Mouse (Mus musculus) regulatory T cell (primary cell): ENCODE data around the gene Trcg1.
"Not testable (repeated sequence)": the region's sequence is repeated elsewhere in the genome, so short reads cannot be mapped to it uniquely, and the experiment has no call there.

Experiments
- in situ Hi-C: fragments of 300-600 bp; cut with MboI, MseI; formaldehyde crosslinking; loops from one replicate; pipeline ENCODE4 v1.15.1; 2025; ENCODE audit warnings: high pct_unique_total_duplicates

Trcg1 gene

DNA sequence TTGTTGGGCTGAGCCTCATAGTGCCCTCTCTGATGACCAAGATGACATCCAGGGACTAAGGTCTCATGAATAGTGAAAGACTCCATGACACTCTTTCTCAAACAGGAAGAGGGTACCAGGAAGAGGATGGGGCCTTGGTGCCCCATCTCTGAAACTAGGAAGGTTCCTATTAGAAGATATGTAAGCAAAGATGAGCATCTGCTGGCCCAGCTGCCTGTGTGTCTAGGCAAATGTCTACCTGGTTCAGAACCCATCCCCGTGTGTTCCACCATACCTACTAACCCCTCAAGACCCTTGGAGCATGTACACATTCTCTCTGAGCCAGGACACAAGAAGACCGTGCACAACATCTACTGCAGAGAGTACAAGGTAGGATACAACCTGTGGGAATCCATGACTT, at the start of gene Trcg1:
TSS of gene Trcg1 (plus strand) at position 301 of the 400 bp plus-strand sequence.
- in situ Hi-C loops, result no loop called here

DNA sequence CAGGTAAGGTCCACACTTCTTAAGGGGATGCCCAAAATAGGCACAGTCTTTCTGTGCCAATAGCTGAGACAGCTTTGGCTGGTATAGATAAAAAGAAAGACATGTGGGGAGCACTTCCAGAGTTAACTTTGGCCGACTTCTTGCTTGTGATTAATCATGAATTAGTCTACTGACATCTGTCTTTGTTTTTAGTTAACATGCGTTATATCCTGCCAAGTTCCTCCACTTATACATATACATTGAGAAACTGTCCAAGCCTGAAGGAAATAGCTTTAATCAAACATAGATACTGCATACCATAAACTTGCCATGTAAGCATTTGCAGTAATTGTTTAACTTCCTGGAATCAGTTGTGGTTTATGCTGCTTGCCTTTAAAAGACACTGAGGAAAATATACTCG, 39.6 kb upstream of the Trcg1 start:
- in situ Hi-C loops, result loop anchor here (25.0 kb wide), 1 partner anchor 559 kb away; no protein-coding TSS in a partner anchor

DNA sequence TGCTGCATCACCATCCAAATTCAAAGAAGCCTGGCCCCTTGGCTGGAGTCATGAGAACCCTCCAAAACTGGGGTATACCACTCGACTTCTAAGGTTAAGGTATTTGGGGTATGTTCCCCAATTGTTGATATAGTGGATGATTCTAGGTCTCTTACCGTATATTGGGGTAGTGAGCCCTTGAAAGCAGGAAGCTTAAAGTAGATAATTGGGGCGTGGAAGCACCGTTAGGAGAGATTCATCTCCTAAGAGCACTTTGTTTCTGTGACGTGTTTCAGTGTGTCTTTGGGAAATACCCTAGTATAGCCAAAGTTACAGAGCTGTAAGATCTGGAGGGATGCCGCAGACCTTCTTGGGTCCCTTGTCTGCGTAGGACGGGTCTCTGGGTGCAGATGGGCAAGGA, 38.9 kb upstream of the Trcg1 start:
- in situ Hi-C loops, result loop anchor here (25.0 kb wide), 1 partner anchor 560 kb away; no protein-coding TSS in a partner anchor

DNA sequence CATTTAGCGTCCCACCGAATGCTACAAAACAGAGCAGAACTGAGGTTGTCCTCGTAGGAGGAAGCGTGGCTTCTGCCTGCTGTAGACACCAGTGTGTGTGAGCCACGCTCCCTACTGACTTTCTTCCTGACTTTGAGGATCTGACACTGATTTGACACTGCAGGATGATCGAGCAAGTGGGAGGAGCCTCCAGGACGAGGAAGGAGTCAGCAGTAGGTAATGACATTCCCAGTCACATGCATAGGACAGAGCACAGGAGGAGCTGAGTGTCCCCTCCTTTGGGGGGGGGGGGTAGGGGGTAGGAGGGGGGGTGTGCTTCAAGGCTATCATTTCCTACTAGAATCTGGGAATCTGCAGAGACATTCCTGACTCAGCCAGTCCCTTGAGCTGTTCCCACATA, 33.4 kb upstream of the Trcg1 start:
- in situ Hi-C loops, result no loop called here

GRCm38 (mm10) chr9:57203571-57203970, 32.8 kb upstream of the Trcg1 start:
- in situ Hi-C loops, result not testable (repeated sequence)

- in situ Hi-C loops, result no loop called here
These were observed 29.5 kb upstream of the Trcg1 start for GRCm38 (mm10) chr9:57206896-57207295.

DNA sequence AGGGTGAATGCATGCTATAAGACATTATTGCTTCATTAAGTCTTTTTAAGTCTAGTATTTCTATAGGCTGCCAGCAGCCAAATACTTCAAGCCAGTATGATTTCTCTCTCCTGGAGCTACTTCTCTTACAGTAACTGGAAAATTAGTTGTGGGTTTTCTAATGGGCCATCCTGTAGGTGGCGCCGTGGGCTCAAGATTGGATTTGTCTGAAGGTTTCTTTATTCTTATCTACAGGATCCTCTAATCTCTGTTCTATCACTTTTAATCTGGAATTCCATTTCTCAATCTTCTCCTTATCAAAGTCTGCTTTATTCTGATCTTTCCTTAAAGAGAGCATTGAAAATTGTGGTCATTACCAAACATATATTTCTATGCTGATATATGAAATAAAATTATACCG, 27.0 kb upstream of the Trcg1 start:
- in situ Hi-C loops, result no loop called here

- in situ Hi-C loops, result no loop called here
These were observed 23.7 kb upstream of the Trcg1 start for GRCm38 (mm10) chr9:57212448-57213222.

DNA sequence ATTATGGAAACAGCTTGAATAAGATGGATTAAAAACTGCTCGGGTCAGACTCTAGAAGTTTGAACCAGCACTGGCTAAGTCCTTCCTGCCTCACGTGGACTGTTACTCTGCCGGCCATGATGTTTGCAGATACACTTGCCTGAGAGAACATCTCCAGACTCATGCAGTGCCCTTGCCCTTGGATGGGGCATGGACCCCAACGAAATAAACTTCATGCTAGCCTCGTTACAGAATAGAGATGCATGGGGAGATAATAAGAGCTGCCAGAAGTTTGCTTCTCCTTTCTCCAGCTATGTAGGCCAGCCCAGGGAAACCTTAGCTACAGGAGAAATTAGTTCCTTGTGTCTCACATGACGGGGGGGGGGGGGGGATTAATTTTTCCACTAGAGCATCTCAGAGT, 21.9 kb upstream of the Trcg1 start:
- in situ Hi-C loops, result no loop called here

DNA sequence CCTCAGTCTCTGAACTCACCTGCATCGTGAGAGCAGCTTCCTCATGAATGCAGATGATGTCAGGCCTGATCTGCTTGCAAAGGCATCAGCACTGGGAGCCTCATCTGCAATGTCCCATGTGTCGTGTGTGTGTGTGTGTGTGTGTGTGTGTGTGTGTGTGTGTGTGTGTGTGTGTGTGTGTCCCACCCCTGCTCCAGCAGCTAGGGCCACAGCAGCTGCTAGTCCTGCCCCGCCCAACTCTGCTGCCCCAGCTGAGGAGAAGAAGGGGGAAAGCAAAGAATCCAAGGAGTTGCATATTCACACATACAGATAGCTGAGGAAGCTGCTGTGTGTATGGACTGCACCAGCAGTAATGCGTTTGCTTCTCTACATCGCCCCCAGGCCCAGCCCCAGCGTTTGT, 19.1 kb upstream of the Trcg1 start:
- in situ Hi-C loops, result loop anchor here (5.0 kb wide), 1 partner anchor 85 kb away; no protein-coding TSS in a partner anchor

DNA sequence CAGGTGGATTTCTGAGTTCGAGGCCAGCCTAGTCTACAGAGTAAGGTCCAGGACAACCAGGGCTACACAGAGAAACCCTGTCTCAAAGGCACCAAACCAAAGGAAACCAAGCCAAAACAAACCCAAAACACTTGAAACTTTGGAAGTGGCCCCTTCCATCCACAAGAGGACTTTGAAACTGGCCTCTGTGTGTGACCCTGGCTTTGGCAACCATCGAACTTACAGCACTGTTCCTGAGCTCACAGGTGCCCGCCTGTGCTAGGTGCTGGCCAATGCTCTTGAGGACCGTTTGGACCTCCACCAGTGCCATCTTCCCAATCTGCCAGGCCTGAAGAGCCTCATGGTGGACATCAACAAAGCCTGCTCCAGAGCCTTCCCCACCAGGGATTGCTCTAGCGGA, 17.6 kb upstream of the Trcg1 start:
- in situ Hi-C loops, result loop anchor here (5.0 kb wide), 1 partner anchor 84 kb away; no protein-coding TSS in a partner anchor

DNA sequence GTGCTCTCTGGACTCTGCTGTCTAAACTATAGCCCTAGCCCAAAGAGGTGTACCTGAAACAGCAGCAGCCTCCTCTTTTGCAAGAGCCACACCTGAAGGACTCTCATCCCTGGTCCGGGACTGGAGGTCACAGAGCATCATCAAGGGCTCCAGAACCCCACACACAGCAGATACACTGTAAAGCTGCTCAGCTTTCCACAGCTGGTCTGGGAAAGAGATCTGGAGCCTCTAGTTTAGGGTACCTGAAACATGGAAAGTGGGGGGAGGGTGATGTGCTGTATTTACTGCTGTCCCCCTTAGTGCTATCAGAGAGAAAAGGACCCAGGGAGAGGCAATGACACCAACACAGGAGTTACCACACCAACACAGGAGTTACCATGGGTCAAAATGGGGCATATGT, 16.8 kb upstream of the Trcg1 start:
- in situ Hi-C loops, result loop anchor here (5.0 kb wide), 1 partner anchor 83 kb away; no protein-coding TSS in a partner anchor

GRCm38 (mm10) chr9:57220356-57220755, 16.0 kb upstream of the Trcg1 start:
- in situ Hi-C loops, result no loop called here

DNA sequence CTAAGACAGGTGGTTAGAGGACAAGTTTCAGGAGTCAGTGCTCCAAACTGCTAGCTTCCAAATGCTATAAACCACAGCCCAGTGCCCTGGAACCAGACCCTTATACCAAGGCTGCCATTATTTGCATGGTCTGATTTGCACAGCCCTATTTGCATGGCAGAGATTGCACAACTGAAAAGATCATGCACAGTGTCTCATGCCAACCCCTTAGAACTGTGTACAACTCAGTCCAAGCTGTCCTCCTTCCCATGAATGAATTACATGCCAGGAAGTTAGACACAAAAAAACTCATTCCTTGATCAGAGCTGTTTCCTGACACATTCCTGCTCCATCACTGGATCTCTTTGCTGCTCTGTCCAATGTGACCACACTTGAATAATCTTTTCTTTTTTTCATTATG, 13.0 kb upstream of the Trcg1 start:
- in situ Hi-C loops, result no loop called here

- in situ Hi-C loops, result no loop called here
These were observed 10.4 kb upstream of the Trcg1 start for GRCm38 (mm10) chr9:57225780-57226627.

DNA sequence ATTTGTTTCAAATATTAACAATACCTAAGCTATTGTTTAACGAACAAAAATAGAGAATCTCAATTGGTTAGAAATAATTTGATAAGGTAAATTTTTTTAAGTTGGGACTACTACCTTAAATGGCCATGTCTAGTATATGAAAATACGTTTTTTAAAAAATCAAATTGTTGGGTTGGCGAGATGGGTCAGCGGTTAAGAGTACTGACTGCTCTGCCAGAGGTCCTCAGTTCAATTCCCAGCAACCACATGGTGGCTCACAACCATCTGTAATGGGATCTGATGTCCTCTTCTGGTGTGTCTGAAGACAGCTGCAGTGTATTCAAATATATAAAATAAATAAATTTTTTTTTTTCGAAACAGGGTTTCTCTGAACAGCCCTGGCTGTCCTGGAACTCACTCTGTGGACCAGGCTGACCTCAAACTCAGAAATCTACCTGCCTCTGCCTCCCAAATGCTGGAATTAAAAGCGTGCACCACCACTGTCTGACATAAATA, 9.7 kb upstream of the Trcg1 start:
- in situ Hi-C loops, result not testable (repeated sequence)

- in situ Hi-C loops, result no loop called here
These were observed 9.2 kb upstream of the Trcg1 start for GRCm38 (mm10) chr9:57227203-57227602.

DNA sequence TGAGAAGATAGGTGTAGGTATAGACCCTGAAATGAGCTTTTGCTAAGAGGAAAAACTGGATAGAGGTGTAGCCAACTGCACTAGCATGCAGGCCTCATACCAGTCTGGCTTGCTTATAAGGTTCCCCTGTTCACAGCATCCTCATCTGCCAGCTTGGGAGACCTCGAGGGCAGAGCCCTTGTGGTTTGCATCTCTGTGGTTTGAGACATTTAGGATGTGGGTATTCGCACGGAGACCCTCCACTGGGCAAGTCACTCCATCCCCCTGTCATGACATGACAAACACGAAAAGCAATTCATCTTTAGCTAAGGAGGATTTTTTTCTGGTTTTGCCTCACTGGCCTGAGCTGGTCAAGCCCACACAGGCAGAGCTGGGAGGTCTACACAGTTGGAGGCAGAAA, 8.2 kb upstream of the Trcg1 start:
- in situ Hi-C loops, result no loop called here

DNA sequence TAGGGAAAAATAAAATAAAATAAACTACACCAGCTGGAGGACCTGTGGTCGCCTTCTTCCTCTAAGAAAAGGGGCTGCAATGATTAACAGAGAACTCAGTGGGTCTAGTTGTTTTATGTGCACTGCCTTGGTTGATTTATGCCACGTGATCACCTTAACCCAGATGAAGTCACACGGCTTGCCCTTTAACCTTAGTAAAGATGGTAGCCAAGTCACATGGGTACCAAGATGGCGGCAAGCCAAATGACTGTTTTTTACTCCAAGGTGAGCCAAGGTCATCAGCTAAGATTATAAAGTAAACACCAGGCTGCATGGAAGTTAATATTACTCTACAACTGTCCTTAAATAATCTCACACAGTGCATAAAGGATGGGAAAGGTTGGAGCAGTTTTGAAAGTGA, 6.6 kb upstream of the Trcg1 start:
- in situ Hi-C loops, result no loop called here

DNA sequence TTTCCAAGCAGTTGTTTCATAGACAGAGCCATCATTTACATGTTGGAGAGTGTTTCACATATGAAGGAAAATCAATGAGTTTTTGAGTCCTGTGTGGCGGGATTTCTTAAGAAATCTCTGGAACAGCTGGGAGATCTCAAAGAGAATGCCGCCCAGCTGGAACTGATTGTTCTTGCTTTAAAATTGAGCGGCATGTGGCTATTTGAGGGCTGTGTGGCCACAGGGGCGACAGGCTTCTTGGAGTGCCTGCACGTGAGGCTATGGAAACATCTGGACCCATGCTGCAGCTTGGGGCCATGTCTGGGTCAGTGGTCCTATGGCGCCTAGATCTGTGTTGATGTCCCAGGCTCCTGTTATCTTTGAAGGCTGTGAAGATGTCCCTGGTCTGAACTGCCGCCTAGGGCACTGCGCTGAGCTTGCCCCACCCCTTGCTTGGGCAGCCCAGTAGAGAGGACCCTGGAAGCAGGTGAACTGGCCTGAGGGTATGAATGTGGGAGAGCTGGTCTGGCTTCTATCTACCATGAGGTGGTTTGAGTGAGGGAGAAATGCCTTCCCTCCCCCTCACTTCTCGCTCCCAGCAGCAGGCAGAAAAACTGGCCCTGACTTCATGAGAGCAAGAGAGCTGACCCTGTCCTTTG, 6.1 kb upstream of the Trcg1 start:
- in situ Hi-C loops, result no loop called here

- in situ Hi-C loops, result no loop called here
These were observed 4.7 kb upstream of the Trcg1 start for GRCm38 (mm10) chr9:57231536-57232255.
